Mouse (Mus musculus) heart, embryonic 12.5 days (tissue): ENCODE measurements around the gene Pabpn1l. TPM values are rescaled to one million over a fixed set of nuclear protein-coding genes. Genes with fewer than 3 reads are reported as not detected.

Source experiments
- ATAC-seq: fragments of 200-750 bp; cut with Nextera tagmentation; 2 replicates; pipeline ENCODE4 v1.8.0; 2017; ENCODE audit warnings: moderate TSS enrichment, moderate library complexity; ENCODE audit not compliant: insufficient number of reproducible peaks, low FRiP score
- H3K27ac ChIP-seq: fragments of 300-500 bp; sonication (generic); 2 replicates; pipeline ENCODE4 v1.5.1; 2016; ENCODE audit warnings: mild to moderate bottlenecking, moderate library complexity; ENCODE audit not compliant: poor library complexity, severe bottlenecking
- H3K27me3 ChIP-seq: fragments of 300-500 bp; sonication (generic); replicated peaks from 2 replicates; pipeline ENCODE4 v1.6.1; 2016; ENCODE audit warnings: mild to moderate bottlenecking, moderate library complexity
- H3K36me3 ChIP-seq: fragments of 300-500 bp; sonication (generic); 2 replicates; pipeline ENCODE4 v1.6.1; 2016; ENCODE audit warnings: mild to moderate bottlenecking, moderate library complexity
- H3K4me1 ChIP-seq: fragments of 300-500 bp; sonication (generic); replicated peaks from 2 replicates; pipeline ENCODE4 v1.6.1; 2016; ENCODE audit warnings: mild to moderate bottlenecking
- H3K4me2 ChIP-seq: fragments of 300-500 bp; sonication (generic); 2 replicates; pipeline ENCODE4 v1.6.1; 2016; ENCODE audit warnings: mild to moderate bottlenecking, moderate library complexity
- H3K4me3 ChIP-seq: fragments of 300-500 bp; sonication (generic); 2 replicates; pipeline ENCODE4 v1.5.1; 2016; ENCODE audit warnings: mild to moderate bottlenecking
- H3K9ac ChIP-seq: fragments of 300-500 bp; sonication (generic); 2 replicates; pipeline ENCODE4 v1.6.1; 2016; ENCODE audit warnings: mild to moderate bottlenecking, moderate library complexity
- H3K9me3 ChIP-seq: fragments of 300-500 bp; sonication (generic); replicated peaks from 2 replicates; pipeline ENCODE4 v1.6.1; 2016; ENCODE audit warnings: mild to moderate bottlenecking, moderate library complexity
- whole genome bisulfite sequencing: fragments of 180-500 bp; shearing (Covaris S2); methylation state at CpG from one replicate; pipeline ENCODE4 v1.1.7; 2016; 5-methylcytosine and 5-hydroxymethylcytosine counted together
- polyA plus RNA-seq: library from polyadenylated mRNA; unstranded; fragments of >200 nt; fragmentation: Nextera tagmentation; extraction: Ambion mirVana; gene quantifications from 2 replicates; pipeline ENCODE4 v1.2.1, GENCODE M21; 2016

The Pabpn1l gene
- polyA plus RNA-seq, 1 experiment from 2014 or later = not detected

DNA sequence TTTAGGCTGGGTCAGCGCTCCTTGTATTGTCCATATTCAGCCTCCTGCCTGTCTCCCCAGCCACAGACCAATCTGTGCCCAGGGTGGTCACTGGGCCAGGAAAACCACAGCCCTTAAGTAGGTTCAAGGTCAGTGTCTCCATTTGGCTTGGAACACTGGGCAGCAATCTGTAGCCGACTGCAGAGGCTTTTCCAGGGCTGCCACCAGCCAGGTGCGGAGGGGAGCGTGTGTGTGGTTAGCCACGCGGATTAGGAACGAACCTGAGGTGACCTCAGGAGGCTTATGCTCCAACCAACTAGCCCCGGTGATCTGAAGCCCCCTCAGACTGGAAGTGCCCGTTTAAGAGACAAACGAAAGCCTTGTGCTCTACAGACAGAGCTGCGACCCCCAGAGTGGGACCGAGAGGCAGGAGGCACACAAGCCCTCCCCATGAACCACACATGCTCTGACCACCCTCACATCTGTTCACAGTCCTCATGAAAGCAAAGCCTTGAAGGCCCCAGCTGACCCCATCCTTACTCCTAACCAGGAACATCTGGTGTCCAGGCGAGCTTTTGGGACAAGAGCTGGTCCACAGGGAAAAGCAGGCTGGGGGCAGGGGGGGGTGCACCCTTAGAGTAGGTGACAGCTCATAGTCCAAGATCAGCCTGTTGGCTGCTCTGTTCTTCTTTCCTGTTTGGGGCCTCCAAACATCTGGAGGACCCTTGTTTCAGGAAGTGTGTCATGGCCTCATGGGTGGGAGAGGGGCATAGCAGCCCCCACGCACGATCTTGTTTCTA is 25.8 kb upstream of the Pabpn1l start:
- Histone ChIP-seq H3K27ac (no peak overlapping the region), H3K27me3 (peaks cover 6% of the 10 kb centered on the region; the same call in 1 of the 2 replicates), H3K9ac (no peak overlapping the region), H3K9me3 (no peaks in the 10 kb centered on the region), H3K36me3 (peaks cover 11% of the 10 kb centered on the region; the same call in 1 of the 2 replicates), H3K4me2 (no peak overlapping the region), H3K4me1 (peaks cover 44% of the 10 kb centered on the region), H3K4me3 (no peak overlapping the region)
- ATAC-seq = no peak
- WGBS = 85% methylated on average over 15 of the region's 15 CpGs

DNA sequence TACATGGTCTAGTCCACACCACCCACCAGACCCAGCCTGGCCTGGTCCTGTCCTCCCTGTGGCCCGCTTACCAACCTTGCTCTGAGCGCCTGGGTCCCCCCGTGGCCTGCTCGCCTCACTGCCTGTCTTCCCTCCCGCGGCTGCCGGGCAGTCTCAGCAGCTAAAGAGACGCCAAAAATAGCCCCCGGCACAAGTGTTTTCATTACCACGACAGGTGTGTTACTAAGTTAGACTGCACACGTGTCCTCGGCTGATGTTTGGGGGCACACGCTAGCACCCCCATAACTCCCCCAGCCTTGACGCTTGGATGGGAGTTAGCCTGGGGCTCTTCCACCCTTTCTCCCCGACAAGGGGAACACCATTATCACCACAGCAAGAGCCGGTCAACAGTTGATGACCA is 23.8 kb upstream of the Pabpn1l start:
- WGBS = 58% methylated on average over 16 of the region's 16 CpGs
- no peaks in the 10 kb centered on the region for H3K9me3 ChIP-seq
- H3K27me3 ChIP-seq = no peaks in the 10 kb centered on the region; the same call in 1 of the 2 replicates
- peaks cover 11% of the 10 kb centered on the region; the same call in 1 of the 2 replicates for H3K36me3 ChIP-seq
- H3K4me1 ChIP-seq = peaks cover 38% of the 10 kb centered on the region
- H3K27ac ChIP-seq = no peak overlapping the region
- H3K4me2 ChIP-seq = peak overlapping the region; percentile 4; the same call in 1 of the 2 replicates
- 0 out of 2 replicates have a peak, but pooled peaks have one; percentile 15 for ATAC-seq
- H3K9ac ChIP-seq = no peak overlapping the region
- H3K4me3 ChIP-seq = no peak overlapping the region

DNA sequence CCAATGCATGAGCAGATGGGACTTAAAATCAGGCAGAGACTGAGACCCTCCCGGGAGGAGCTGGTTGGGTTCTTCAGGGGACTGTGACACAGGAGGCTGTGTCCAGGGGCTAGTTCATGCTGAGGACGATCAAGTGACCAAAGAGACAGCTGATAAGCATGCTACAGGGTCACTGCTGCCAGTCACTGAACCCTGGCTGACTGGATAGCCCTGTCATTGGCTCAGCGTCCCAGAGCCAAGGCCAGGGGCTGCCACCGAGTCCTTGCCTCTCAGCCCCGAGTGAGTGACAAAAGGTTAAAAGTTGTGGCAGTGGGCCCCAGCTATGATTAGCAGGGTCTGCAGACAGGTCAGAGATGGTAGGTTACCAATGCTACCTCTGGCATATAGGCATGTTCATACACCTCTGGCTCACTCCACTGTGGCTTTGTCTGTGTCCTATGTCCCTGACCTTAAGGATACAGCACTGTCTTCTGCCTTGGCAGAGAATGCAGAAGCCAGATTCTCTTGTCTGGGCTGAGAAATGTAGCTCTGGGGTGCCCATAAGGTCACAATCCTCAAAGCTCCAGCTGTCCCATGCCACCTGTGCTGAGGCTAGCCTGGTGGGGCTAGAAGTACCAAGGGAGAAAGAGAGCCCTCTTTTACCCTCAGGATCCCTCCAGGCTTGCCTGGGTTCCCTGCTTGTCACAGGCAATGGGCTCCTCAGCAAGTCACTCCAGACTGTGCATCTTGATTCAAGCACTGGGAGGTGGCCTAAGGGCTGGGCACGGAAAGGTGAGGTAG is 21.8 kb upstream of the Pabpn1l start:
- 52% methylated on average over 6 of the region's 6 CpGs for WGBS
- ATAC-seq = no peak
- peaks cover 52% of the 10 kb centered on the region for H3K4me1 ChIP-seq

DNA sequence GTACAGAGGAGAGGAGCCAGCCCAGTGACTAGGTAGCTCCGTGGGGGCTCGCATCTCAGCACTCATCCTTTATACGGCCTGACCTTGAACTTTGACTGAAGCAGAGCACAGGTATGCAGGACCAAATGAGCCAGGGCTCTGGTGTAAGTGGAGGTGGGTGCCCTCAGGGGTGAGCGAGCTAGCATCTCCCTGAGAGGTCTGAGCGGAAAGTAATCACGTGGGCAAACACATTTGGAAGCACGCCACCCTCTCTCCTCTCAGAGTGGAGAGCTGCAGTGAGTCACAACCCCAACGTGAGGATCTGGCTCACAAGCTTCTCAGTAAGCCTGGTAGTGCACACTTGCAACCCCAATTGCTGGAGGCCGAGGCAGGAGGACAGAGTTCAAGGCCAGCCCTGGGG is 19.5 kb upstream of the Pabpn1l start:
- H3K27ac ChIP-seq = no peak overlapping the region
- WGBS = 54% methylated on average over 9 of the region's 9 CpGs
- H3K4me1 ChIP-seq = peaks cover 68% of the 10 kb centered on the region
- peaks cover 9% of the 10 kb centered on the region; the same call in 1 of the 2 replicates for H3K36me3 ChIP-seq
- H3K4me3 ChIP-seq = no peak overlapping the region
- ATAC-seq = 0 out of 2 replicates have a peak, but pooled peaks have one; percentile 5
- no peaks in the 10 kb centered on the region for H3K9me3 ChIP-seq
- no peak overlapping the region for H3K4me2 ChIP-seq
- H3K9ac ChIP-seq = no peak overlapping the region
- H3K27me3 ChIP-seq = no peaks in the 10 kb centered on the region

More for the DNA sequence above, 21.8 kb upstream of the Pabpn1l start:
- Histone ChIP-seq H3K27me3 (no peaks in the 10 kb centered on the region), H3K36me3 (peaks cover 11% of the 10 kb centered on the region; the same call in 1 of the 2 replicates), H3K4me3 (no peak overlapping the region), H3K27ac (no peak overlapping the region), H3K9me3 (no peaks in the 10 kb centered on the region), H3K4me2 (no peak overlapping the region), H3K9ac (no peak overlapping the region)

DNA sequence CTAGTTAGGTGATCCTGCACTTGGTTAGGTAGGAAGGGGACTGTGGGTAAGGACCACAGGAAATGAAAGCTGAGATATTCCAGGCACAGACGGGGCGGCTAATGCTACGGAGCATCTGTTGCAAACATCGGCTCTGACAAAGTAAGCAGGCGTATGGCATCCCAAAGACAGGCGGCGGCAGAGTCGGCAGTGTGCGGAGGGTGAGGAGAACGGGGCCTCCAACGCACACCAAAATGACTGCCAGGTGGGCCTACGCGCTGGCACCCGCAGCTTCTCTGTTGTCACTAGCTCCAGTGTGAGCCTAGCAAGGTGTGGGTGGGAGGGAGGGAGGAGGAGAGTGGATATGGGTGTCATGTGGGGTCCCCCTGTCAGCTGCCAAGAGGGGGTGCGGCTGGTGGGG is 18.9 kb upstream of the Pabpn1l start:
- WGBS = 83% methylated on average over 15 of the region's 15 CpGs
- Histone ChIP-seq H3K27ac (no peak overlapping the region), H3K36me3 (peaks cover 10% of the 10 kb centered on the region; the same call in 1 of the 2 replicates), H3K4me2 (no peak overlapping the region), H3K9me3 (no peaks in the 10 kb centered on the region), H3K4me3 (no peak overlapping the region), H3K27me3 (no peaks in the 10 kb centered on the region), H3K4me1 (peaks cover 69% of the 10 kb centered on the region), H3K9ac (no peak overlapping the region)
- no peak for ATAC-seq

DNA sequence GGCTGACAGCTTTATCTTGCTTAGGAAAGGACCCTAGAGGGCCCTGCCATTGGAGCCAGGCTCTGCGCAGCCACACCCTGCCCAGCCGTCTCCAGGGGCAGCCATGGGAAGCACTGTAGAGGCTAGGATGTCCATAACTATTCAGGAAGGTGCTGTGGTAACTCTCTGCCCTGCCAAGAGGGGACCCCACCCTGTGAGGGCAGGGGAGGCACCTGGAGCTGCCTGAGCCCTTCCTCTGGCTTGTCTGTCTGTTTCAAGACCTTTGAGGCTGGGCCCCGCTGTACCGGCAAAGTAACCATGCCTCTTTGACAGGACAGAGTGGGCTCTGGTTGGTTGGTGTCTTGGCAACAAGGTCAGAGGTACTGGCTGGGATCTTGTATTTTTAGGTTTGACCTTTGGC is 18.3 kb upstream of the Pabpn1l start:
- Histone ChIP-seq H3K4me2 (no peak overlapping the region), H3K27me3 (no peaks in the 10 kb centered on the region), H3K9ac (no peak overlapping the region), H3K9me3 (no peaks in the 10 kb centered on the region), H3K4me1 (peaks cover 69% of the 10 kb centered on the region), H3K36me3 (peaks cover 10% of the 10 kb centered on the region; the same call in 1 of the 2 replicates), H3K4me3 (no peak overlapping the region), H3K27ac (no peak overlapping the region)
- no peak for ATAC-seq
- WGBS = 72% methylated on average over 4 of the region's 4 CpGs

DNA sequence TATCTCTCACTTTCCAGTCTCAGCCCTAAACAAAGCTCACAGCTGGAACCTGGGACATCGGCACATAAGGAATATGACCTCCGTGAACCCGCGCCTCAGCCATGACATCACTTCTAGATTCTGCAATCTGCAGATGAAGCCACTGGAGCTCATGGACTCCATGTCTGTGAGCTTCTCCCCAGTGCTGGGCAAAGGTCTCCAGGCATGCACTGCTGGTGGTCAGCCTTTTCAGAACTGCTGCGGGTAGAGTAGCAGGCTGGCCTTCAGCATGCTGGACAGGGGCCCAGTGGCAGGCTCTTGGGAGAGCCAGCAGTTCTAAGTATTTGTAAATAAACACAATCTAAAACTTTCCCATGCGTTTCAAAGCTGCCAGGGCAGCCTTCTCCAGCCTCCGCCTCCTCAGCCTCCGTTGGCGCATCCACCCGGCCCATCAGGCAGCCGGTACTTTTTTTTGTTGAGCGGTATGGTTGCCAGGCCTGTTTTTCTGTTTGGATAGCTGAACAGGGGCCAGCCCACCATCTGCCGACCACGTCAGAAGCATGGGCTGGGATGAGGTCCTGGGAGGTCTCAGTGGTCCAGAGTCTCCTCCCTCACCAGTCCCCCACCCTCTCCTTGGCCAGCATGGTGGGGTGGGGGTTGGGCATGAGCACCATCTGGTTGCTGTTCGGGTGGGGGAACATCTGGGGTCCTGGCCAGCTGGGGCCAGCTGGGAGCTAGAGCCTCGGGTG is 17.1 kb upstream of the Pabpn1l start:
- no peak for ATAC-seq
- Histone ChIP-seq H3K36me3 (peaks cover 18% of the 10 kb centered on the region), H3K4me1 (peaks cover 74% of the 10 kb centered on the region), H3K27me3 (no peaks in the 10 kb centered on the region), H3K9ac (no peak overlapping the region), H3K4me2 (no peak overlapping the region), H3K27ac (no peak overlapping the region), H3K4me3 (no peak overlapping the region), H3K9me3 (no peaks in the 10 kb centered on the region)
- WGBS = 51% methylated on average over 16 of the region's 16 CpGs

DNA sequence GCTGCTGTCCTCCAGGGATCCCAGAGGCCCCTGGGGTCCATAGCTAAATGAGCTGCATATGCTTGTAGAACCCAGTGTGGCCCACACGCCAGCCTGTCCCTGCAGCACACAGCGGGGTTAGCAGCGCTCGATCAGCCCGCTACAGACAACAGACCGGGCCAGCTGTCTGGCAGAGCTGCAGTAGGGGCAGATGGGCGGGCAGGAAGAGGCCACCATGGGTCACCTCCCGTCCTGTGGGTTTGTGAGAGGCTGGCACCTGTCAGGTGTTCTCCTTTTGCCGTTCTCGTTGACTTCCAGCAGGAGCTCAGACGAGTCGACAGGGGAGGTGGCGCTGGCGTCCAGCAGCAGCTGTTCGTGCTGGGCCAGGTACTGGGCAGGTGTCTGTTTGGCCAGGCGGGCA is 16.1 kb upstream of the Pabpn1l start:
- WGBS = 86% methylated on average over 16 of the region's 16 CpGs
- H3K4me3 ChIP-seq = no peak overlapping the region
- H3K4me1 ChIP-seq = peaks cover 64% of the 10 kb centered on the region
- H3K4me2 ChIP-seq = no peak overlapping the region
- H3K9me3 ChIP-seq = no peaks in the 10 kb centered on the region
- H3K36me3 ChIP-seq = peaks cover 28% of the 10 kb centered on the region
- no peaks in the 10 kb centered on the region for H3K27me3 ChIP-seq
- no peak overlapping the region for H3K27ac ChIP-seq
- no peak for ATAC-seq
- no peak overlapping the region for H3K9ac ChIP-seq

DNA sequence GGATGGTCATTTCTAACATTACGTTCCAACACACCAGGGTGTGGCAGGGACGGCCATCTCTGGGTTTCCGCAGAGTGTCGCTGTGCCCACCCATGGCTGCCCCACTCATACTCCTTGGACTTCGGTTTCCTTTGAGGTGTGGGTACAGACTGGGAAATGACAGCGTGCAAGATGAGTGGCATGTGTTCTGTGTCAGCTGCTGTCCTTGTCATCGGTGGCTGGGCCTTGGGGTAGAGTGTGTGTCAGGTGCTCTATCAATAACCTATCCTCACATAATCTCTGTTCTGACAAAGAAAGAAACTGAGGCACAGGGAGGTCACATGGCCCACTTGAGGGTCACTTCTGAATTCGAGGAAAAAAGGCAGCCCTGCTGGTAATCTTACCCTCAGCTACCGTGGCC is 14.7 kb upstream of the Pabpn1l start:
- H3K4me2 ChIP-seq = no peak overlapping the region
- no peak for ATAC-seq
- H3K9ac ChIP-seq = no peak overlapping the region
- H3K36me3 ChIP-seq = peaks cover 37% of the 10 kb centered on the region
- H3K9me3 ChIP-seq = no peaks in the 10 kb centered on the region
- no peak overlapping the region for H3K4me3 ChIP-seq
- peaks cover 59% of the 10 kb centered on the region for H3K4me1 ChIP-seq
- H3K27me3 ChIP-seq = no peaks in the 10 kb centered on the region
- H3K27ac ChIP-seq = no peak overlapping the region
- 88% methylated on average over 9 of the region's 9 CpGs for WGBS

DNA sequence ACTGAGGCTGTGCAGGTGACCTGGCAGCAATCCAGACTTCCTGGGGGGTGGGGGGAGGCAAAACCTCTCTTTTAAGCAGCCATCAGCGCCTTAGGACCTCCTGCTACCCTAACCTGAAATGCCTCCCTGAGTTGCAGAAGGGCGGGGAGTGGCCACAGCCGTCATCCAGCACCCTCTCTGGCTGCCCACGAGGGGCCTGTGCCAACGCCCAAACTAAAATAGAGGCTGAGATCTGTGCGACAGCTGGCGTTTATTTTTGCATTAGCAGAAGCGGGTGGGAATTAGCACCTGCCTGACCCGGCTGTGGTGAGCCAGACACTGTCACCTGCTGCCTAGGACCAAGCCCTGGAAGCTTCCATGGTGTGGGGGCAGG is 14.2 kb upstream of the Pabpn1l start:
- no peaks in the 10 kb centered on the region for H3K9me3 ChIP-seq
- H3K36me3 ChIP-seq = peaks cover 37% of the 10 kb centered on the region
- H3K9ac ChIP-seq = no peak overlapping the region
- no peak for ATAC-seq
- no peak overlapping the region for H3K4me2 ChIP-seq
- no peak overlapping the region for H3K27ac ChIP-seq
- 51% methylated on average over 9 of the region's 9 CpGs for WGBS
- H3K4me3 ChIP-seq = no peak overlapping the region
- H3K27me3 ChIP-seq = no peaks in the 10 kb centered on the region
- peaks cover 57% of the 10 kb centered on the region for H3K4me1 ChIP-seq
